Mouse (Mus musculus): Measurements from ENCODE around the gene Atxn1. TPM values are rescaled to one million over a fixed set of nuclear protein-coding genes. Genes with fewer than 3 reads are reported as not detected.

Gene Atxn1
- total RNA-seq, 2 experiments from 2014 or later: under 0.01 to 2.4 TPM

DNA sequence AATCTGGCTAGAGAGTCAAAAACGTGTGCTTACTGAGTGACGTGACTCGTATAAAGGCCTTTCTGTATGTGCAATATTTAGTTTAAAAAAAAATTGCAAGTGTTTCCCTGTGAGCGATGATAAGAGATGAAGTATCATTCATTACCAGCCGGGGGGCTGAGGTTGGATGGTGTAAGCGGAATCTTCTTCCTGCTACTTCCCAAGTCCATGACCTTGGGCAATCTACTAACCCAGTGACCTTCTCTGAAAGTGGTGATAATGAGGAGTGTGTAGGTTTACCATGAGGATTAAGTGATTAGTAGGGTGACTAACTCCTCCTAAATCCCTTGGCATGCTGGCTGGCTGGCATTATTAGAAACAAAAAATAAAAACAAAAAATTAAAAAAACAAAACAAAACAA, 30.0 kb downstream of the Atxn1 start:
- no peak for ATAC-seq (replicated peaks; ENCODE audit: low FRiP score, poor library complexity, severe bottlenecking)

DNA sequence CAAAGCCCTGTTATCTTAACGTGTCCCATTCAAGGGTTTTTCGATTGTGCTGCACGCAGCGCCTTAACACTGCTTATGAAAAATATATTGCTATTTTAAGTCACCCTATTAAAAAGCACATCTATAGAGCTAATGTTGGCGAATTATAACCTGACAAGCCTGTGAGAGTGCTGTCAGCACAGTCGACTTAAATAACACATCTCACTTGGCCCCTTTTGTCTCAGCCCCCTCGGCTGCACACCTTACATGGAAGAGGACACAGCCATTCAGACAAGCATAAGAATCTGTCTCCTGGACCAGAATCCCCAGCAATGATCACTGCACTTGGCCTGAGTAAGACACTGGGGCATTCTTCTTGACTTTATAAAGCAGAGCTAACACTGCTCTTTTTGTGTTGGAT, 30.7 kb downstream of the Atxn1 start:
- ATAC-seq (replicated peaks; ENCODE audit: low FRiP score, poor library complexity, severe bottlenecking): no peak

DNA sequence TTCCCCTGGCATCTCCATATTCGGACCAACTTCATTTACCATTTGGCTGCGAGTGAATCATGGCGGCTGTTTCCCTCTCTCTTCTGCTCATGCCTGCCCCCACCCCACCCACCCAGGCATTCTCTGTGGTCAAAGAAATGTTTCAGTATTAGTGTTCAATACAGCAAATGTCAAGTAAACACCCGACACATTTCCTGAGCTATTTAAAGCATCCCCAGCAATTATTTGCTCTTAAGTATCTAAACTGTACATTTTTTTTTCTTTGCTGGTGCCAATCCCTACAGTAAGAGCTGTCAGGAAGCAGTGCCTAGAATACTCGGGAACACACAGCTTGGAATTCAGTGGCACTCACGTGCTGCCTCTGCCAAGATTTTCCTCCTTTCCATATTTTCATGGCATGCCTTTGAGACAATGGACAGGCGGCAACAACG, 32.3 kb downstream of the Atxn1 start:
- ATAC-seq (replicated peaks; ENCODE audit: low FRiP score, poor library complexity, severe bottlenecking): no peak

DNA sequence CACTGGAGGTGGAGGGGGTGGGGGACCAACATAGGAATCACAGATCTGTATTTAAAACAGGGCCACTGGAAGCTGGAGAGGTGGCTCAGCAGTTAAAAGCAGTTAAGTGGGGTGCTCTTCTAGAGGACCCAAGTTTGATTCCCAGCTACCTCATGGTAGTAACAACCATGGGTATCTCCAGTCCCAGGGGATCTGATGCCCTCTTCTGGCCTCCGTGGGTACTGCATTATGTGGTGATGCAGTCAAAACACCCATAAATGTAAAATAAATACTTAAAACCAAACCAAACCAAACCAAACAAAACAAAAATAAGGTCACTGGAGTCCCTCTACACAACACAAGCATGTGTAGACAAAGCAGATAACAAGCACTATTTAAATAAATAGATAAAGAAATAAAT, 32.9 kb downstream of the Atxn1 start:
- no peak for ATAC-seq (replicated peaks; ENCODE audit: low FRiP score, poor library complexity, severe bottlenecking)

DNA sequence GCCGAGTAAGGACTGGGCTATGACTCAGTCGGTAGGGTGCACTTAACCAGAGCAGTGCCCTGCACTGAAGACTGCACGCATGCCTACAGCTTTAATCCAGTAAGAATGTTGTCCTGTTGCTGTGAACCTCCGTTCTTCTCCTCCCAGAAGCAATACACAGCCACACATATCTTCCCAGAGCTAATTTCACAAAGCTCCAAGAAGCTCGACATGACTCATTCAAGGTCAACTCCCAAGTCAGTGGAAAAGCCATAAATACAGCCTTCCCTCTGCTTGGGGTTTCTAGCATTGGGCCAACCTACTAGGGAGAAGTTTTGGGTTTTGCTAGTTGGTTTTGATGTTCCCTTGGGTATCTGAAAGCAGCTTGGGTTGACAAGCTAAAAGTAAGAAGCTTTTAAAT, 33.6 kb downstream of the Atxn1 start:
- ATAC-seq (replicated peaks; ENCODE audit: low FRiP score, poor library complexity, severe bottlenecking): no peak

DNA sequence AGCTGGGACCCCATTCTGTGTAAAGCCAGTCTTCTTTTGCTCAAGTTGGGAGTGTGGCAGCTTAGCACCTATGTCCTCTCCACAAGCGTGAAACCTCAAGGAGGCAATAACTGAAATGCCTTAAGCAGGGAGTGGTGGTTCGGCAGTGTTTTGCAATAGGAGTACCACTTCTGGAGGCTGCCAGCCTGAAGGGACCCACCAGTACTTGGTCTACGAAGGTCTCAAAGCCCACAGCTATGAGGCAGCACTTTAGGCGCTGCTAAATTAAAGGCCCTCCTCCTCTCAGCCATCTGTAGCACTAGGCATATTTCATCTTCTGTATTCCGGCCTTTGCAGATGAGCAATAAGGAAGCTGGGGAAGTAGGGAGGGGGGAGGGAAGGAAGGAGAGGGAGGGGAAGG, 35.1 kb downstream of the Atxn1 start:
- no peak for ATAC-seq (replicated peaks; ENCODE audit: low FRiP score, poor library complexity, severe bottlenecking)

DNA sequence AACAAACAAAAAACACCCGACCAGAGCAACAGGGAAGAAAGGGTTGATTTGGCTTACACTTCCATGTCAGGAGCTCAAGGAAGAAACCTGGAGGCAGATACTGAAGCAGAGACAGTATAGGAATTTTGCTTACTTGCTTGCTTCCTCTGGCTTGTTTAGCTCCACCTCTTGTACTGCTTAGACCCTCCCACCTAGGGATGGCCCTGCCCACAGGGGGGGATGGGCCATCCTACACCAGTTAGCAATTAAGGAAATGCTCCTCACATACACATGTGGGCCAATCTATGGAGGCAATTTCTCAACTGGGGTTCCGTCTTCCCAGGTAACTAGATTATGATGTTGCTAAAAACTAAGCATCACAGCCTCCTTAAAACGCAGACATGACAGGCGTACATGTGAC, 39.5 kb downstream of the Atxn1 start:
- no peak for ATAC-seq (replicated peaks; ENCODE audit: low FRiP score, poor library complexity, severe bottlenecking)

DNA sequence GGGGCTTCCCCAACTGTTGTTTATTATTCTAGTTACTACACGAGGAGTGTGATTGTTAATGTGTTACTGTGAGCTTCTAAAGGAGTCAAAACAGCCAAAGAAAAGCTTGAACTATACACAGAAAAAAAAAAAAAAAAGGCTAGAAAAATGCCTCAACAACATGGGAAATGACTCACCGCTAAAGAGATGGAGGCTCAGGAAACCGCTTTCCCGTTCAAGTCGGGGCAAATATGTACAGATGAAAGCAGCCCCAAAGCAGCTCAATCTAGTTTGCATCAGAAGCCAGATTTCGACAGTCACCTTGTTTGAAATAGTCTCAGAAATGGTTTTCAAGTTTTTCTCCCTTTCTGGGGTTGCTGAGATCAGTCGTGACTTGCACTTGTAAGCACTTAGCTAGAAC, 40.3 kb downstream of the Atxn1 start:
- ATAC-seq (replicated peaks; ENCODE audit: low FRiP score, poor library complexity, severe bottlenecking): no peak

DNA sequence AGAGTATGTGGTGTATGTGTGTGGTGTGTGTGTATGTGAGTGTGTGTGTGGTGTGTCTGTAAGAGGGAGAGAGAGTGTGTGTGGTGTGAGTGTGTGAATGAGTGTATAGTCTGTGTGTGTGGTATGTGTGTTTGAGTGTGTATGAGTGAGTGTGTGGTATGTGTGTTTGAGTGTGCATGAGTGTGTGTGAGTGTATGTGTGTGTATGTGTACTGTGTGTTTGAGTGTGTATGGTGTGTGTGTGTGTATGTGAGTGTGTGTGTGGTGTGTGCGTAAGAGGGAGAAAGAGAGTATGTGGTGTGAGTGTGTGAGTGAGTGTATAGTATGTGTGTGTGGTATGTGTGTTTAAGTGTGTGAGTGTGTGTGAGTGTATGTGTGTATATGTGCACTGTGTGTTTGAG, 41.7 kb downstream of the Atxn1 start:
- ATAC-seq (replicated peaks; ENCODE audit: low FRiP score, poor library complexity, severe bottlenecking): no peak

DNA sequence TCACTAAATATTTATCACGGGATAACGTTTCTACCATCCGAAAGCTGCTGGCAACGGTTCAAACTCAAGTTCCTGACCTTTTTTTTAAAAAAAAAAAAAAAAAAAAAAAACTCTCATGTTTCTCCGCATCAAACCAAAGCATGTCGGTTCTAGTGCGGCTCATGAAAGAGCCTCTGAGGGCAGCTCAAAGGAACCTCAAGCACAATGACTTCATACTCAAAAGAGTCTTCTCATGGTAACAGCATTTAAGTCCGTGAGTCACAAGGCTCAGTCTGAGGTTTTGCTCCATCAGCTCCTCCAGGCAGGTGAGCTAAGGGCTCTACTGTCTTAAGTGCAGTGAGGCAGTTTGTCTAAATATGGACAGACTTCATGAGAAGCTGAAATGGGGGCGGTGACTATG, 42.3 kb downstream of the Atxn1 start:
- ATAC-seq (replicated peaks; ENCODE audit: low FRiP score, poor library complexity, severe bottlenecking): no peak

DNA sequence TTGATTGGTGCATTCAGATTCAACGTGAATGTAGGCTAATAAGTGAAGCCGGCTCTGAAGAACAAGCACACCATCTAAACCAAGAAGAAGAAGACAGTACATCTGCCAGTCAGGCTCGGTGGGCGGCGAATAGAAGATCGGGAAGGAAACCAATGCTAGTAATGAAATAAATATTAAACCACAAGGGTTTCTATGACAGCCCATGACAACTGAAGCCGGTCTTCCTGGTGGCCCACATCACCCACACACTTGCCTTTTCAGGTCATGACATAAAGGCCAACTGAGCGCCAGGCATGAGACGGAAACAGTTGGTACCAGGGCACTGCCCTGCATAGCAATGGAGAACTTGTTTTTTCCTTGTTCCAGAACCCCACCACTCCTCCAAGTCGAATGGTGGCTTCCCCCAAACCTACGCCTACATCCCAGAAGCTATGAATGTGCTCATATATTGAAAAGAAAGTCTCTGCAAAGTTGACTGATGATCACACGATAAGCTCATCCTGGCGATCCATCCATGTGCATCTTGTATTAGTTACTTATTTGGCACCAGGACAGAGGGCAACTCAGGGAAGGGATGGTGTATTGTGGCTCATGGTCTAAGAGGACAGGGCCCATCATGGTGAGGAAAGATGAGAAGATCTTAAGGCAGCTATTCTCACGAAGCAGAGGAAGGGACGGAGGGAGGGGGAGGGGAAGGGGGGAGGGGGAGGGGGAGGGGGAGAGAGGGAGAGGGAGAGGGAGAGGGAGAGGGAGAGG, 45.7 kb downstream of the Atxn1 start:
- ATAC-seq (replicated peaks; ENCODE audit: low FRiP score, poor library complexity, severe bottlenecking): no peak

DNA sequence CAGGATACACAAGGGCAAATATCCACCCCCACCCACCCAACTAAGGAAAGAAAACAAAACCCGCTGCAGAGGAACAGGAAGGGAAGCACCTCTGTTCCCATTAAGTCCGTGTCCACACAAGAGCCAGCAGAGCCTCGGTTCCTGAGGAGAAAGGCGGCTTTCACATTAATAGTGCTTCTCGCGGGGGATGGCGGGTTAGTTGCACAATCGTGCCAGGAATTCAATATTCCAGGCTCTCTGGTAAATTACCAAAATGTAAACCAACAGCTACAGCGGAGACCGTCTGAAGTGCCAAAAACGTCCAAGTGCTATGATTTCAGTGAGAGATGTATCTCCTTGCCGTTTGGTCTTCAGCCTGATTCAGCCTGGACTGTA, 46.8 kb downstream of the Atxn1 start:
- ATAC-seq (replicated peaks; ENCODE audit: low FRiP score, poor library complexity, severe bottlenecking): no peak

DNA sequence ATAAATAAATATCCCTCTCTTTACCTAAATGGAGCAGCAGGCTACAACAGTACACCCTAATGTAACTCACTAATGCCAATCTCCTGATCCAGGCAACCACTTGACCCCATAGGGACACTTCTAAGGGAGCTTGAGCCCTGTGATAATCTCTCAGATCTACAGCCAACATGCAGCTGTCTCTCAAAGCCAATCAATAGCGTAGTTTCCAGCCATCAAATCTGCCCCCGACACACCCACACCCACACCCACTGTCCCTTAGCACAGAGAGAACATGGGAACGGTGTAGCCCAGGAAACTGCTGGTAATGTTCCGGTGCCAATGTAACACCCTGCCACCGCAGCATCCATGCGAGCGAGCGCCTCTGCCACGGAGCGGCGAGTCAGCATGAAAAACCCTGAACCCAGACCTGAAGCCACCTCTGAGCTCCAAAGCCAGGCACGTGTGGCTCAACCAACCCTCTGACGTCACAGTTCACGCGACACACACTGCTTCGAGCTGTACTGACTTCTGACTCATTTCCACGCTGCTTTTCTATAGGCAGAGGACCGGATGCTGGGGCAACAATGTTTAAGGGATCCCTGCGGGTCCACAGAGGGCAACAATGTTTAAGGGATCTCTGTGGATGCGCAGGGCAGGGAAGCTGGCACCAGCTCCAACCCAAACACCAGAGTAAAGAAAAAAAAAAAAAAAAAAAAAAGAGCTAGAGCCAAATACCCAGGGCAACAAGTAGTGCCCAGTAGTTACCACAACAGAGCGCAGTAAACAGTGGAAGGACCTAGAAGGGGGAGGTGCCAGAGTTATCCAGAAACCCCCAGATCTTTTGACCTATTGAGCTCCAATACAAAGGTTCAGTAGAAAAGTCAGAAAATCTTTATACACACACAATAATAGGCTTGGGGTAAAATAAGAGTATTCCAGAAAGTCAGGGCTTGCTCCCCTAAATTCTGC, 47.5 kb downstream of the Atxn1 start:
- ATAC-seq (replicated peaks; ENCODE audit: low FRiP score, poor library complexity, severe bottlenecking): no peak

DNA sequence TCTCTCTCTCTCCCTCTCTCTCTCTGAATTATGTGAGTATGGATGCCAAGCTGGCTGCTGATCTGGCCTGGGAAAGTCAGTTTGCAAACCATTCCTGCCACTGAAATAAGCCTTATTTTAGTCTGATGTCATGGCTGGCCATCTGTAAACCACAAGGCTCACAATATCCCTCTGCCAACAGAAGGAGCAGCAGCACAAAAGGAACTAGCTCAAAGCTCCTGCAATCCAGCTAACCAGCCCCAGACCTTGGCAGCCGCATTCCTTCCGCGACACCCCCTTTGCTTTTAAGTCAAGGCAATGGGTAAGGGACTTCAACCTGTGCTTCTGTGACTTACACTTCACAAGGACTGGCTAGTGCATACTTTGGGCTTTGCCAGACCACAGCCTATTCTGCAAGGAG, 48.9 kb downstream of the Atxn1 start:
- ATAC-seq (replicated peaks; ENCODE audit: low FRiP score, poor library complexity, severe bottlenecking): no peak

DNA sequence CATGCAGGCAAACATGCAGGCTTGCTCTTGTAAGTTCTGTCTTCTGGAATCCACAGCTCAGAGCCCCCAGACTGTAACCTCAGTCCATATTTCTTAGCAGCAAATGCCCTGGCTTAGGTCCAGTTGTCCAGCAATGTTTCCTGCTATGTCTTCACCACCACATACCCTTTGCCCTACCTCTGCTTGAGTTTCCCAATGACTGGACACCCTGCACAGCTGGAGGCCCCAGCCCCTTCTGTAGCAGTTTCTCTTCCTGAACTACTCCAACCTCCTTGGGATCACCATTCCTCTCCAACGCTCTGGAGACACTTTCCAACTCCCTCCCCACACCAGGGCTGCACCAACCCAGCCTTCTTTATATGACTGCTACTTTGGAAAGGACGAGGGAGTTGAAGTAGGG, 49.8 kb downstream of the Atxn1 start:
- no peak for ATAC-seq (replicated peaks; ENCODE audit: low FRiP score, poor library complexity, severe bottlenecking)

DNA sequence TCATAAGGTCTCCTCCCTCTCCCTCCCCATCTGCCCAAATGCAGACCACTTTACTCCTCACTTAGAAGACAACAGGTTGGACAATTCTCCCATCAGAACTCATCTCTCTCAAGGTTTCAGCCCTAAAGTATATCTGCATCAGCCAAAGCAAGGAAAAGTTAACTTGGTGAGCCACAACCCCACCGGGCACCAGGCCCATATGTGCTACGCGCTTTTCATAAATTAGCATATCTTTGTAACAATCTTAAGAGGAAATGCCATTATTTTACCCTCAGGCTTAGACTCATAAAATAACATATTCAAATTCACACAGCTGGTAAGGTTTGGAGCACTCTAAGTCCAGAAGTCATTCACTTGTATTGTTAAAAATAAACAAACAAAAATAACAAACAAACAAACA, 50.7 kb downstream of the Atxn1 start:
- no peak for ATAC-seq (replicated peaks; ENCODE audit: low FRiP score, poor library complexity, severe bottlenecking)

DNA sequence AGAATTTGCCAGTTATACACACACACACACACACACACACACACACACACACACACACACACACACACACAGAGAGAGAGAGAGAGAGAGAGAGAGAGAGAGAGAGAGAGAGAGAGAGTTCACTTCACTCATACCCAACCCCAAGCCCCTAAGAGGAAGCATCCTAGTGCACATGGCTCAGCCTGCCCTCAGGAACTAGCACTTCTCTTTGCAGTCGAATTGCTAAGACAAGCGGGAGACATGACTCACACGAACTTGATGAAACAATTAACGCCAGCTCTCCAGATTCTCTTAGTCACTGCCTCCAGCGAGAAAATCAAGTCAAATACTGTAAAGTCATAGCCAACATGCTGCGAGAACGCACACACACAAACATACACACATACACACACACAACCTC, 53.0 kb downstream of the Atxn1 start:
- no peak for ATAC-seq (replicated peaks; ENCODE audit: low FRiP score, poor library complexity, severe bottlenecking)

DNA sequence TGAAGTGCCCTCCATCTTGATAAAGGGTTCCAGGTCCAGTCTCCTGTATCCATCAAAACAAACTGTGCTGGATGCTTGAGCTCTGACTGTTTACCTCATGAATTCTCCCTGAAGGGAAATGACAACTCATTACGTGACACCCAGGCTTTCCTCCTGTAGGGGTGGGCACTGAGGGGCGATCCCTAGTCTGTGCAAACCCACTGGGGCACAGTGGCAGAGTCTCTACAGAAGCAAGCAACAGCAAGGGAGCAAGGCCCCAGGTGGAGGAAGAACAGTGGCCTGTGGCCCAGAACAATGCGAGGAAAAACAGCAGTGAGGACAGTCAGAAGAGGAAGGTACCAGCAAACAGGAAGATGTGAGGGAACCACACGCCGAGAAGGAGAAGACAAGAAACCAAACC, 53.7 kb downstream of the Atxn1 start:
- ATAC-seq (replicated peaks; ENCODE audit: low FRiP score, poor library complexity, severe bottlenecking): no peak

DNA sequence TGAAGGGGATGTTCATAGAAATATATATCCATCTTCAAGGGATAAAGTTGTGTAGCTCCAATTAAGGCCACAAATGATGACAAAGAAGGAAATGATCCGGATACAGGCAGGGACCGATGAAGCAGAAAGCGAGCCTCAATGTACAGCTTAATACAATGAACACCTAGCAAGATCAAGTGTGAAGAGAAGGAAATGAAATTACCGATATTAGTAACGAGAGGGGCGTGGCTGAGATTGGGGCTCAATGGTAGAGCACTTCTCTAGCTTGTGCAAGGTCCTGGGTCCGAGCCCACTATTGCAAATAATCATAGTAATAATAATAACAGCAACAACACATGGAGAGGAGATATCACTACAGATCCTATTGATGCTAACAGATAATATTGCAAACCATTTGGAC, 54.5 kb downstream of the Atxn1 start:
- no peak for ATAC-seq (replicated peaks; ENCODE audit: low FRiP score, poor library complexity, severe bottlenecking)

DNA sequence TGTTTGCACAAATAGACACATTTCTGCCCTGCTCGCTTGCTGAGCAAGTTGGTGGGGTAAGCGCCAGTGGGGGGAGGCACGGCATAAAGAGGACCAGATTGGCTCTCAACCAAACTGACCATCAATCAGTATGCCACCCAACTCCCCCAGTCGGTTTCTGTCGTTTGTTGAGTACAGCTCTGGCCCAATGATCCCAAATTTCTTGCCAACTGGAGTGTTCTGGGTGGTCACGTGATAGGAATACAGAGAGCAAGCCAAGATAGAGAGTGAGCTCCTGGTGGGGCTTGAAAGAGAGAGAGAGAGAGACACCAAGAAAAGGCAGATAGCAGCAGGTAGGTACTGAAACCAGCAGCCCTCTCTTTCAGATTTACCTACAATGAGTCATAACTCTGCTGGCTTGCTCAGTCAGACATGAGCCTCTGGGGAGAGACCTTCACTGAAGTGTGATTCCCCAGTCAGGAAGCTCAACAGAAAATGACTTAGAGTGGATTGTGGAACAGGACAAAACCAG, 57.6 kb downstream of the Atxn1 start:
- no peak for ATAC-seq (replicated peaks; ENCODE audit: low FRiP score, poor library complexity, severe bottlenecking)

Data from erythroblast, adult 5-6 weeks (primary cell).